Mouse (Mus musculus): ENCODE data around the gene Sin3b.

Gene Sin3b

GRCm38 (mm10) chr8:72753781-72754180, 30.7 kb downstream of the Sin3b start:
- DNase-seq (ENCODE audit: low spot score), result no peak

DNA sequence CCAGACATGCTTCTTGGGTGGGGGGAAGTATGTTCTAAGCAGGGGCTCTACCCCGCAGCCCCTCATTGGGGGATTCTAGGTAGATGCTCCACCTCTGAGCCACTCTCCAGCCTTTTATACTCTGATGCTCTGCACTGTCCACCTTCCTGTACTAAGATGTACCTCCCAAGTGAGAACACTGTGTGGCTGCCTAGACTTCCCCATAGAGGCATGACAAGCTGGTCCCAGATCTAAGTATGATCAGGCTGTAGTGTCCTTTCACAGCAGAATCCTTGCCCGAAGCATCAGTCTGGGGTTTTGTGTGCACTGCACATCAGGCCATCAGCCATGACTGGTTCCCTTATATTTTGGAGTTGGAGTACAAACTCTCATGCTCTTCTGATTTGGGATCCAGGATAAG, 32.9 kb downstream of the Sin3b start:
- no peak for DNase-seq (ENCODE audit: low spot score)

GRCm38 (mm10) chr8:72756771-72757390, 33.8 kb downstream of the Sin3b start:
- DNase-seq (ENCODE audit: low spot score), result no peak

DNA sequence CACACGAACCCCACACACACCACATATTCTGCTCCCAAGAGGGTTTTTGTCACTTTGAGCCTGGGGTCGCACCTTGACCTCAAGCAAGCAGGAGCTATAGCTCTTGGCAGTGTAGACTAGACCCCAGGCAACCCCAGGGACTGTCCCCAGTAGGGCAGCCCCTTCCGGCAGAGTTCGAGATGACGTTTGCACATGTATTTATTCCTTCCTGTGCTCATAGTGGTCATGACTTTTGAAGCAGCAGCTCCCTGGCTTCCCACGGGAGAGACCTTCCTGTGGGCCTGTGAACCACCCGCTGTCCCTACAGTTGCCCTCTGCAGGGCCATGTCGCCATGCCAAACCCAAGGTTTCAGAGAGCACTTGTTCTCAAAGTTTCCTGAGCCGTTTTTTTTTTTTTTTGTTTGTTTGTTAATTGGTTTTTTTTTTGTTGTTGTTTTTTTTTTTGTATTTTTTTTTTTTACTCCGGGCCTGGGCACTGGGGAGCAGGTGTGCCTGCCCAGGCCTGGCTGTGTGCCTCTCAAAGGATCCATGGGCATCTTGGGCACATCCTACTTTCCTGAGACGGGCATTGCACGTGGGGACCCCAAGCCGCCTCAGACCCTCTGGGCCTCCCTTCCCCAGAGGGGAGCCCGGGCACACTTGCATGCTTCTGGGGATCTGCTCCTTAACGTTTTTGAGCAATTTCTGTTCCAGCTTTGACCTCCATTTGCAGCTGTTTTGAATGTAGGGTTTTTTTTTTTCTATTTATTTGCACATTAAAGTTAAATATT, 34.5 kb downstream of the Sin3b start:
- no peak for DNase-seq (ENCODE audit: low spot score)

DNA sequence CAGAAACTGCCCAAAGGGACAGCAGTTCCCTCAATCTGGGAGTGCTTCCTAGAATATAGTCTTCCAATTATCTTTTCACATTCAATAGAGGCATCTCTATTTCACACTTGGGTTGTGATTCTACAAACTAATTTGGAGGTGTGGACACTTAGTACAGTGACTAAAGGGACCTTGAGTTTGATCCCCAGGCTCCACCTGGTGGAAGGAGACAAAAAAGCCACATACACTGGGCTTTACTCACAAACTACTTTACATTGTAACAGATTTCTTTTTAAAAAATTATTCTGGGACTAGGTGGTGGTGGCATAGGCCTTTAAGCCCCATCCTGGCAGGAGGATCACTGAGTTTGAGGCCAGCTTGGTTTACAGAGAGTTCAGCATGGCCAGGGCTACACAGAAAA, 35.2 kb downstream of the Sin3b start:
- DNase-seq (ENCODE audit: low spot score), result no peak

DNA sequence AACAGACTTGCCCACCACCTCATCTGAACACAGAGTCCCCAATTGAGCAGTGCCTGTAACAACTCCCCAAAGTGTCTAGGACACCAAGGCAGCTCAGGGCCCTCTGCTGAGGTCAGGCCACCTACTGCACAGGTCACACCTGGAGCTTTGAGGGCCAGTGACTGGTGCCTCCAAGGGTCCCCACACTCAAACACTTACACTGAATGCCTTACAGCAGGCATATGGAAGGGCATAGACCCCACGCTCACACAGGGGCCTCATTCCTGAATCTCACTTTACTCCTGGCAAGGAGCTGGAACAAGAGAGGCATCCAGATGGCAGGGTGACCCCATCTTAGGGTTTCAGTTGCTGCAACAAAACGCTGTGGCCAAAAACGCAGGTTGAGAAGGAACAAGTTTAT, 37.1 kb downstream of the Sin3b start:
- no peak for DNase-seq (ENCODE audit: low spot score)

DNA sequence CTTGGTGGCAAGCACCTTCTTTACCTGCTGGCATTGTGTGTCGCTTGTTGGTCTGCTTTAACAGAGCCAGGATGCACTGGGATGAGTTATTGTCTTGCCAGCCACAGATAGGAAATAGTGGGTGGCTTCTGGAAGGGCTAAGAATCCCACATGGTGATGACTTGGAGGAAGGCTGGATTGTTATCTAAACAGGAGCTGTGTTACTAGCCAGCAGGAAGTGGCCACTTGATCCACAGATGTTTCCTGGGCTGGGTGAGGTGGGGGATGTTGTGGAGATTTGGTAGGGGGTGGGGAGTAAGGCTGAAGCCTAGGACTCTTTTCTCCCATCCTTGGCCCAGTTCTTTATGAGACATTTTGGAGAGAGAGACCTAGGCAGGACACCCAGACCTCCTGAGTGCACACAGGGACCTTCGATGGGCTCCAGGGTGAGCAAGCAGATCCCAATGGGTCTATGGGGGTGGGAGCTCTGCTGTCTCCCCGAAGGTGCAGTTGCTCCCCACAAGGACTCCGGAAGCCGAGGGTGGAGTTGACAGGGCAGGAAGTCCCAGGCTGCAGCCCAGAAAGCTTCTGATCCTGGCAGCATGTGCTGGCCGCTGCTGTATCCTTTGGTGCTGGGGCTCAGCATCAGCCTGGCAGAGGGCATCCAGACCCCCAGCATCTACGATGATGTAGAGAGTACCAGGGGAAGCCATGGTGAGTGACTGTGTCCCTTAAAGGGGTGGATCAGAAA, 38.4 kb downstream of the Sin3b start, which contains the start of gene F2rl3:
F2rl3 (plus strand) TSS at position 559 of the 730 bp plus-strand sequence.
- no peak for DNase-seq (ENCODE audit: low spot score)

- DNase-seq (ENCODE audit: low spot score), result no peak
These were observed 39.2 kb downstream of the Sin3b start for GRCm38 (mm10) chr8:72762306-72762705.

DNA sequence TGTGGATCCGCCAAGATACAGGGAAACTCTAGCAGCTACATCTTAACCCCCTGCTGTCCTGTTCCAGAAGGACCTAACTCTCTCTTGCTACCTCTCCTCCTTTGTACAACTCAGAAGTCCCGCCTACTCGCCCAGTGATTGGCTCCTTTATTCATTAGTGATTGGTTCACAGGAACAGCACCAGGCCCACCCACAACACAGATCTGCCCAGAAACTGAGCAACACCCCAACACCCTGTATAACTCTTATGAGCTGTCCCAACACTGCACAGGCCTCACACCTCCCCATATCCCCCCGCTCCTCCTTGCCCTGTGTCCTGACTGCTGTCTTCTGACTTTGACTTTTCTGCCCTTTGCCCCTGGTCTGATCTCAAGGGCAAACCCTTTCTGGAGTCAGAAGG, 42.6 kb downstream of the Sin3b start:
- DNase-seq (ENCODE audit: low spot score), result no peak

DNA sequence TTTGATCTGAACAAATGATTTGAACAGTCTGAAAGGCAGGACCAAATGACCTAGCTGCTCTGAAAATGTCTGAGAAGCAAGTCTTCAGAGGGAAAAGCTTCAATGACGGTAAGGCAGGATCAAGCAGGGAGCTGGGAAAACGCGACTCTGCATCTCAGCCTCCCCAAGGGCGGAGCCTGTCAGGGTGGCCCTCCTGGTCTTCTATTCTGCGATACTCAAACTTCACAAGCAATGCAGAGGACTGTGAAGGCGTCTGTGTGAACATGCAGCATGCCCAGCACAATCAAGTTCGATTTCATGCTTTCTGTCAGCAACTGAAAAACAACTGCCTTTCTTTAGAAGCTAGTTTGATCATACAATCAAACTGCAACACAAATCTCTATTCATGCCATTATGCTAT, 43.7 kb downstream of the Sin3b start:
- DNase-seq (ENCODE audit: low spot score), result peak; percentile 12

GRCm38 (mm10) chr8:72777797-72778196, 54.7 kb downstream of the Sin3b start:
- no peak for DNase-seq (ENCODE audit: low spot score)

GRCm38 (mm10) chr8:72780644-72781043, 57.6 kb downstream of the Sin3b start:
- DNase-seq (ENCODE audit: low spot score), result no peak

DNA sequence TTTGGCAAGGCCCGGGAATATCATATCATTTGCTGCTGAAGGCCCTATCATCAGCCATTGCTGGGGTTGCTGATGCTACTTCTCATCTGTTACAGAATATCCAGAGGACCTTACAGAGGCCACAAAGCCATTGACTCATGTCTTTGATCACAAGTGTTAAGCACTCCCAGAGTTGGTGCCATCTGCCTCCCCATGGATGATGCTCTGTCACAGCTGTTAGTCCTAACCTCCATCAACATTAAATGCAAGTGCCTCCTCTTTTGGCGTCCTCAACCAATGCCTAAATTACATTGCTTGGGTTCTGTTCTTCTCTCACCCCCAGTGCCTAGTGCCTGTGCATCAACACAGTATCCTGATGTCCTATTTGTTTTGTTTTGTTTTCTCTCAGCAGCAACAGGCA, 78.5 kb downstream of the Sin3b start:
- no peak for DNase-seq (ENCODE audit: low spot score)

Data from embryo, embryonic 10.5 days (tissue).